Mouse (Mus musculus): ENCODE results near the gene Mtfr1l. TPM values are rescaled to one million over a fixed set of nuclear protein-coding genes. Genes with fewer than 3 reads are reported as not detected.
A peak's percentile ranks its signal among the peaks of the same experiment; 100 is the strongest.
"Not testable (repeated sequence)": the region's sequence is repeated elsewhere in the genome, so short reads cannot be mapped to it uniquely, and the experiment has no call there.

Gene Mtfr1l
- total RNA-seq, 2 experiments from 2014 or later: 33.6 to 48.1 TPM

- not testable (repeated sequence) for ATAC-seq (ENCODE audit: poor library complexity, severe bottlenecking)
Observed at GRCm38 (mm10) chr4:134494161-134494560, 41.0 kb downstream of the Mtfr1l start.

- no peak for ATAC-seq (ENCODE audit: poor library complexity, severe bottlenecking)
Observed at GRCm38 (mm10) chr4:134491716-134492115, 43.5 kb downstream of the Mtfr1l start.

- ATAC-seq (ENCODE audit: poor library complexity, severe bottlenecking): no peak
Observed at GRCm38 (mm10) chr4:134489986-134490665, 45.1 kb downstream of the Mtfr1l start.

- no peak for ATAC-seq (ENCODE audit: poor library complexity, severe bottlenecking)
Observed at GRCm38 (mm10) chr4:134488211-134488610, 47.0 kb downstream of the Mtfr1l start.

GRCm38 (mm10) chr4:134485151-134485900 is 49.9 kb downstream of the Mtfr1l start:
- no peak for ATAC-seq (ENCODE audit: poor library complexity, severe bottlenecking)

GRCm38 (mm10) chr4:134484231-134484630 is 51.0 kb downstream of the Mtfr1l start:
- no peak for ATAC-seq (ENCODE audit: poor library complexity, severe bottlenecking)

GRCm38 (mm10) chr4:134483696-134484095 is 51.5 kb downstream of the Mtfr1l start:
- no peak for ATAC-seq (ENCODE audit: poor library complexity, severe bottlenecking)

GRCm38 (mm10) chr4:134483078-134483688 is 52.0 kb downstream of the Mtfr1l start:
- no peak for ATAC-seq (ENCODE audit: poor library complexity, severe bottlenecking)

- ATAC-seq (ENCODE audit: poor library complexity, severe bottlenecking): no peak
Observed at GRCm38 (mm10) chr4:134482442-134482841, 52.7 kb downstream of the Mtfr1l start.

GRCm38 (mm10) chr4:134481270-134481669 is 53.9 kb downstream of the Mtfr1l start:
- peak; percentile 13; the same call in 1 of the 2 replicates for ATAC-seq (ENCODE audit: poor library complexity, severe bottlenecking)

- ATAC-seq (ENCODE audit: poor library complexity, severe bottlenecking): peak; percentile 76
Observed at GRCm38 (mm10) chr4:134480864-134481263, 54.3 kb downstream of the Mtfr1l start.

GRCm38 (mm10) chr4:134479839-134480238 is 55.3 kb downstream of the Mtfr1l start:
- ATAC-seq (ENCODE audit: poor library complexity, severe bottlenecking): no peak

GRCm38 (mm10) chr4:134478031-134478430 is 57.2 kb downstream of the Mtfr1l start:
- ATAC-seq (ENCODE audit: poor library complexity, severe bottlenecking): peak; percentile 92

- no peak for ATAC-seq (ENCODE audit: poor library complexity, severe bottlenecking)
Observed at GRCm38 (mm10) chr4:134476899-134477298, 58.3 kb downstream of the Mtfr1l start.

Other genes with a start within 250 kb of the Mtfr1l start
- 21.2 and 21.5 TPM in 2 replicates for gene Pdik1l, start 247.5 kb downstream of the Mtfr1l start, total RNA-seq (2015)
- 39.0 and 40.7 TPM in 2 replicates for gene Pdik1l, start 247.5 kb downstream of the Mtfr1l start, total RNA-seq (2017)
- gene Trim63, start 220.3 kb downstream of the Mtfr1l start, total RNA-seq (2015): not detected in 2 replicates
- not detected in 2 replicates for gene Trim63, start 220.3 kb downstream of the Mtfr1l start, total RNA-seq (2017)
- 0.11 and 0.18 TPM in 2 replicates for gene Slc30a2, start 192.2 kb downstream of the Mtfr1l start, total RNA-seq (2015)
- 0.22 TPM in 1 of 2 replicates, not detected in the other for gene Slc30a2, start 192.2 kb downstream of the Mtfr1l start, total RNA-seq (2017)
- 0.04 TPM in 1 of 2 replicates, not detected in the other for gene Extl1, start 151.5 kb downstream of the Mtfr1l start, total RNA-seq (2015)
- gene Extl1, start 151.5 kb downstream of the Mtfr1l start, total RNA-seq (2017): not detected in 2 replicates
- gene Pafah2, start 139.1 kb downstream of the Mtfr1l start, total RNA-seq (2015): 4.6 and 5.9 TPM in 2 replicates
- 5.5 and 6.3 TPM in 2 replicates for gene Pafah2, start 139.1 kb downstream of the Mtfr1l start, total RNA-seq (2017)
- 563 and 570 TPM in 2 replicates for gene Stmn1, start 67.1 kb downstream of the Mtfr1l start, total RNA-seq (2015)
- gene Stmn1, start 67.1 kb downstream of the Mtfr1l start, total RNA-seq (2017): 790 and 821 TPM in 2 replicates
- 10.7 and 11.7 TPM in 2 replicates for gene Paqr7, start 38.7 kb downstream of the Mtfr1l start, total RNA-seq (2015)
- 17.0 and 17.6 TPM in 2 replicates for gene Paqr7, start 38.7 kb downstream of the Mtfr1l start, total RNA-seq (2017)
- 3.7 and 3.9 TPM in 2 replicates for gene Aunip, start 24.4 kb downstream of the Mtfr1l start, total RNA-seq (2015)
- gene Aunip, start 24.4 kb downstream of the Mtfr1l start, total RNA-seq (2017): 12.6 and 17.0 TPM in 2 replicates
- 24.9 and 25.4 TPM in 2 replicates for gene Selenon, start 16.8 kb upstream of the Mtfr1l start, total RNA-seq (2015)
- gene Selenon, start 16.8 kb upstream of the Mtfr1l start, total RNA-seq (2017): 6.3 and 8.2 TPM in 2 replicates
- 28.0 and 33.1 TPM in 2 replicates for gene Man1c1, start 168.9 kb upstream of the Mtfr1l start, total RNA-seq (2015)
- 14.1 and 16.9 TPM in 2 replicates for gene Man1c1, start 168.9 kb upstream of the Mtfr1l start, total RNA-seq (2017)
- 13.8 and 16.0 TPM in 2 replicates for gene Ldlrap1, start 232.6 kb upstream of the Mtfr1l start, total RNA-seq (2015)
- 7.6 and 9.6 TPM in 2 replicates for gene Ldlrap1, start 232.6 kb upstream of the Mtfr1l start, total RNA-seq (2017)

Measured in megakaryocyte, adult 5-6 weeks (primary cell).